ENCODE assay signal across 20 mouse cellular contexts in genomic region chr8:53695323-53695722, GRCm38 (mm10). TPM values are rescaled to one million over a fixed set of nuclear protein-coding genes. Genes with fewer than 3 reads are reported as not detected.
DNase-seq lines count a peak whose midpoint lies in the region; ATAC-seq lines count a peak whose summit lies in the region.
"Had no signal": no experiment of that assay in that cellular context is flagged by ENCODE, and none has a peak within 500 bp of the region (broad histone marks: within the 10 kb centered on the region; RNA-seq: fewer than 3 reads in every experiment).

No protein-coding gene starts in this region.

- peak; percentile 77; the same call in 1 of the 2 replicates for ATAC-seq in forebrain, embryonic 14.5 days
- ATAC-seq in forebrain, embryonic 11.5 days (replicated peaks; ENCODE audit: low FRiP score): no peak
- peak; percentile 95 for ATAC-seq in forebrain, embryonic 16.5 days

- H3K4me2 ChIP-seq in forebrain, embryonic 14.5 days (ENCODE audit: low read length): no peak overlapping the region
- H3K4me2 ChIP-seq in forebrain, embryonic 11.5 days (ENCODE audit: low read depth, low read length, severe bottlenecking): no peak overlapping the region
- no peak overlapping the region for H3K4me2 ChIP-seq in forebrain, embryonic 16.5 days (ENCODE audit: low read length)
- H3K4me2 ChIP-seq: embryonic facial prominence, embryonic 12.5 days; heart, embryonic 12.5 days; hindbrain, embryonic 15.5 days had no signal

- H3K4me3 ChIP-seq in forebrain, embryonic 14.5 days (ENCODE audit: low read depth, low read length): no peak overlapping the region
- H3K4me3 ChIP-seq in forebrain, embryonic 11.5 days (ENCODE audit: low read depth, low read length): no peak overlapping the region
- no peak overlapping the region for H3K4me3 ChIP-seq in forebrain, embryonic 16.5 days (replicated peaks; ENCODE audit: low read length)
- H3K4me3 ChIP-seq: embryonic facial prominence, embryonic 12.5 days; gastrocnemius, adult 2 months; heart, embryonic 12.5 days; hindbrain, embryonic 10.5 days; hindbrain, embryonic 15.5 days had no signal

- no peaks in the 10 kb centered on the region for H3K9me3 ChIP-seq in forebrain, embryonic 14.5 days (replicated peaks; ENCODE audit: control insufficient read depth, low read length)
- no peaks in the 10 kb centered on the region for H3K9me3 ChIP-seq in forebrain, embryonic 11.5 days (ENCODE audit: control insufficient read depth, low read length)
- H3K9me3 ChIP-seq in forebrain, embryonic 16.5 days (ENCODE audit: control insufficient read depth, low read length): no peaks in the 10 kb centered on the region
- H3K9me3 ChIP-seq: embryonic facial prominence, embryonic 12.5 days; heart, embryonic 12.5 days; hindbrain, embryonic 10.5 days; hindbrain, embryonic 15.5 days had no signal

- H3K27ac ChIP-seq in forebrain, embryonic 14.5 days (ENCODE audit: low read depth, low read length): no peak overlapping the region
- H3K27ac ChIP-seq in forebrain, embryonic 11.5 days (ENCODE audit: low read depth, low read length): no peak overlapping the region
- H3K27ac ChIP-seq in forebrain, embryonic 16.5 days (ENCODE audit: low read length): no peak overlapping the region
- H3K27ac ChIP-seq: embryonic facial prominence, embryonic 12.5 days; gastrocnemius, adult 2 months; hindbrain, embryonic 10.5 days; hindbrain, embryonic 15.5 days had no signal

- H3K4me1 ChIP-seq in forebrain, embryonic 14.5 days (ENCODE audit: control insufficient read depth, insufficient read depth, low read length): no peaks in the 10 kb centered on the region
- no peaks in the 10 kb centered on the region for H3K4me1 ChIP-seq in forebrain, embryonic 11.5 days (replicated peaks; ENCODE audit: control insufficient read depth, insufficient read depth, low read length)
- H3K4me1 ChIP-seq in forebrain, embryonic 16.5 days (replicated peaks; ENCODE audit: control insufficient read depth, insufficient read depth, low read length): no peaks in the 10 kb centered on the region
- H3K4me1 ChIP-seq: embryonic facial prominence, embryonic 12.5 days; heart, embryonic 12.5 days; hindbrain, embryonic 10.5 days; hindbrain, embryonic 15.5 days had no signal

- peak; percentile 70 for DNase-seq in forebrain, embryonic 14.5 days (ENCODE audit: low spot score)
- DNase-seq in forebrain, embryonic 11.5 days (ENCODE audit: low spot score): no peak
- peak; percentile 7 for DNase-seq in layer of hippocampus, adult 9-11 months
- no peak for DNase-seq in layer of hippocampus, adult 9-10 months (ENCODE audit: low spot score)
- peak; percentile 49 for DNase-seq in brain, adult 2 months (ENCODE audit: low read depth, low spot score)
- DNase-seq in adrenal gland, postnatal 10 days: no peak
- DNase-seq in ovary, adult 18-20 months (ENCODE audit: low spot score): no peak
- DNase-seq: adrenal gland, postnatal 14 days; cerebellum, adult 11 months; cerebellum, adult 8-10 months; cerebellum, postnatal 14 days; embryo, embryonic 11 days; gastrocnemius, adult 2 months; gastrocnemius, postnatal 25 days; kidney, adult 11 months had no signal

- no peaks in the 10 kb centered on the region for H3K36me3 ChIP-seq in forebrain, embryonic 14.5 days (ENCODE audit: control insufficient read depth, insufficient read depth, low read length)
- H3K36me3 ChIP-seq in forebrain, embryonic 11.5 days (ENCODE audit: control insufficient read depth, insufficient read depth, low read length): no peaks in the 10 kb centered on the region
- no peaks in the 10 kb centered on the region for H3K36me3 ChIP-seq in forebrain, embryonic 16.5 days (ENCODE audit: control insufficient read depth, insufficient read depth)
- H3K36me3 ChIP-seq: embryonic facial prominence, embryonic 12.5 days; heart, embryonic 12.5 days; hindbrain, embryonic 10.5 days; hindbrain, embryonic 15.5 days had no signal

- H3K27me3 ChIP-seq in forebrain, embryonic 14.5 days (replicated peaks; ENCODE audit: control insufficient read depth, insufficient read depth, low read length): no peaks in the 10 kb centered on the region
- H3K27me3 ChIP-seq in forebrain, embryonic 11.5 days (ENCODE audit: control insufficient read depth, insufficient read depth, low read length): no peaks in the 10 kb centered on the region
- no peaks in the 10 kb centered on the region for H3K27me3 ChIP-seq in forebrain, embryonic 16.5 days (replicated peaks; ENCODE audit: control insufficient read depth, insufficient read depth, low read length)
- H3K27me3 ChIP-seq: embryonic facial prominence, embryonic 12.5 days; heart, embryonic 12.5 days; hindbrain, embryonic 15.5 days had no signal

- H3K9ac ChIP-seq in forebrain, embryonic 14.5 days (ENCODE audit: low read length): no peak overlapping the region
- H3K9ac ChIP-seq in forebrain, embryonic 11.5 days (ENCODE audit: low read length): no peak overlapping the region
- H3K9ac ChIP-seq in forebrain, embryonic 16.5 days (replicated peaks; ENCODE audit: low read depth, low read length): no peak overlapping the region
- H3K9ac ChIP-seq: embryonic facial prominence, embryonic 12.5 days; heart, embryonic 12.5 days; hindbrain, embryonic 15.5 days had no signal

RNA-seq across cellular contexts. Expression of gene Neil3, which starts 56.5 kb away (rescaled TPM):
- 12.7 and 12.8 TPM in 2 replicates for polyA plus RNA-seq in forebrain, embryonic 14.5 days (2014; fragmentation: Nextera tagmentation; extraction: Ambion mirVana)
- 27.2 and 29.0 TPM in 2 replicates for polyA plus RNA-seq in forebrain, embryonic 11.5 days (2014; fragmentation: Nextera tagmentation; extraction: Ambion mirVana)
- 15.8 and 15.9 TPM in 2 replicates for polyA plus RNA-seq in forebrain, embryonic 16.5 days (2015; fragmentation: Nextera tagmentation; extraction: Ambion mirVana)
- 10 to 100 TPM in 1 of 2 experiments, 1 to 10 TPM in 1; 7.0 to 10.4 TPM for total RNA-seq in adrenal gland, postnatal 10 days (2021)
- total RNA-seq: gastrocnemius, adult 2 months had no signal

Comparison
In these comparisons a context has a peak if more than half of its experiments do, and no peak if none do; other contexts are left out.
1. DNase-seq: peak in forebrain, embryonic 14.5 days (single experiment), layer of hippocampus, adult 9-11 months (single experiment) and brain, adult 2 months (single experiment); none in forebrain, embryonic 11.5 days (single experiment), layer of hippocampus, adult 9-10 months (single experiment), adrenal gland, postnatal 10 days (single experiment) and ovary, adult 18-20 months (single experiment).